Mouse (Mus musculus) liver, adult 2 months (tissue): ENCODE measurements at regions not wholly inside any gene's neighbourhood (a gene's known extent, or its start where the extent isn't known, plus 50 kb on each side); places are given as distances from the start of the nearest gene placed in this dataset.

Experiments
- CTCF ChIP-seq: fragments of 200-500 bp; IDR thresholded peaks from 2 replicates; pipeline ENCODE4 v1.5.1; 2011; ENCODE audit warnings: low read depth, low read length, control low read depth
- POLR2A ChIP-seq: fragments of 200-500 bp; IDR thresholded peaks from 2 replicates; pipeline ENCODE4 v1.6.1; 2011; ENCODE audit warnings: low read length, control low read depth; ENCODE audit not compliant: insufficient read depth; ENCODE audit errors: extremely low read depth

- TF ChIP-seq POLR2A = no peak
- TF ChIP-seq CTCF = no peak
Measured at GRCm38 (mm10) chr12:69519869-69520268, 63.0 kb downstream of the Vcpkmt start.
